Mouse (Mus musculus) forebrain, embryonic 11.5 days (tissue): ENCODE measurements at regions not wholly inside any gene's neighbourhood (a gene's known extent, or its start where the extent isn't known, plus 50 kb on each side); places are given as distances from the start of the nearest gene placed in this dataset.

ENCODE experiments used
- ATAC-seq: fragments of 200-750 bp; cut with Nextera tagmentation; replicated peaks from 2 replicates; pipeline ENCODE4 v1.8.0; 2017; ENCODE audit warnings: moderate TSS enrichment; ENCODE audit not compliant: low FRiP score
- DNase-seq: peaks from one replicate; pipeline ENCODE4 v3.0.0-alpha.2; 2017; ENCODE audit warnings: low spot score
- H3K27ac ChIP-seq: fragments of 300-500 bp; sonication (generic); 2 replicates; pipeline ENCODE4 v1.5.1; 2014; ENCODE audit warnings: low read depth, low read length
- H3K27me3 ChIP-seq: fragments of 300-500 bp; sonication (generic); 2 replicates; pipeline ENCODE4 v1.6.1; 2014; ENCODE audit warnings: mild to moderate bottlenecking, low read length, mixed read lengths; ENCODE audit not compliant: control insufficient read depth, insufficient read depth
- H3K36me3 ChIP-seq: fragments of 300-500 bp; sonication (generic); 2 replicates; pipeline ENCODE4 v1.6.1; 2014; ENCODE audit warnings: mild to moderate bottlenecking, low read length, moderate library complexity, mixed read lengths; ENCODE audit not compliant: control insufficient read depth, insufficient read depth
- H3K4me1 ChIP-seq: fragments of 300-500 bp; sonication (generic); replicated peaks from 2 replicates; pipeline ENCODE4 v1.6.1; 2014; ENCODE audit warnings: low read length, mixed read lengths; ENCODE audit not compliant: control insufficient read depth, insufficient read depth
- H3K4me2 ChIP-seq: fragments of 300-500 bp; sonication (generic); 2 replicates; pipeline ENCODE4 v1.6.1; 2014; ENCODE audit warnings: low read depth, mild to moderate bottlenecking, low read length, moderate library complexity, mixed read lengths; ENCODE audit not compliant: severe bottlenecking
- H3K4me3 ChIP-seq: fragments of 300-500 bp; sonication (generic); 2 replicates; pipeline ENCODE4 v1.5.1; 2014; ENCODE audit warnings: low read depth, low read length
- H3K9ac ChIP-seq: fragments of 300-500 bp; sonication (generic); 2 replicates; pipeline ENCODE4 v1.6.1; 2014; ENCODE audit warnings: low read length
- H3K9me3 ChIP-seq: fragments of 300-500 bp; sonication (generic); 2 replicates; pipeline ENCODE4 v1.6.1; 2016; ENCODE audit warnings: low read length, mixed read lengths; ENCODE audit not compliant: control insufficient read depth
- WGBS: fragments of 180-500 bp; shearing (Covaris S2); extraction: QIAGEN DNeasy Blood & Tissue Kit; methylation state at CpG from one replicate; pipeline ENCODE4 v1.1.7; 2014; 5-methylcytosine and 5-hydroxymethylcytosine counted together

DNA sequence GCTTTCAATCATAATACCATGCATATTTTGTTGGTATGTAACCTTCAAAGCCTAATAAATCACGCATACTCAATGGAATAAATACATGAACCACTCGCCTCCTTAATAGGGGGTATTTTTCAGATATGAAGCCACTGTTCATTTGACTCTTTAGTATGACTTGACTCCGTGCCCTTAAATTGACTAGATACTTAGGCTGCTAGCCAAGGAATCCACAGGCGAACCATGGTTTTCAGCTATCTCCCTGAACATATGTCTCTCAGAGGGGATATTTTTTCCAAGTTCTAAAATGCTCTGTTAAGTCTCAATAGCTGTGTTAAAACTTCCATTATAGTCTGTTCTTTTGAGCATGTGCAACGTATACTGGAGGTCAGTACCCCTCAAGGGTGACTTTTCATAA is 413.8 kb upstream of the Adgrb3 start:
- Histone ChIP-seq H3K9me3 (no peaks in the 10 kb centered on the region), H3K27me3 (no peaks in the 10 kb centered on the region), H3K36me3 (no peaks in the 10 kb centered on the region), H3K27ac (no peak overlapping the region), H3K4me1 (no peaks in the 10 kb centered on the region), H3K9ac (no peak overlapping the region), H3K4me2 (no peak overlapping the region), H3K4me3 (no peak overlapping the region)
- no peak for DNase-seq
- WGBS, result 85% methylated on average over 5 of the region's 5 CpGs
- ATAC-seq, result no peak

DNA sequence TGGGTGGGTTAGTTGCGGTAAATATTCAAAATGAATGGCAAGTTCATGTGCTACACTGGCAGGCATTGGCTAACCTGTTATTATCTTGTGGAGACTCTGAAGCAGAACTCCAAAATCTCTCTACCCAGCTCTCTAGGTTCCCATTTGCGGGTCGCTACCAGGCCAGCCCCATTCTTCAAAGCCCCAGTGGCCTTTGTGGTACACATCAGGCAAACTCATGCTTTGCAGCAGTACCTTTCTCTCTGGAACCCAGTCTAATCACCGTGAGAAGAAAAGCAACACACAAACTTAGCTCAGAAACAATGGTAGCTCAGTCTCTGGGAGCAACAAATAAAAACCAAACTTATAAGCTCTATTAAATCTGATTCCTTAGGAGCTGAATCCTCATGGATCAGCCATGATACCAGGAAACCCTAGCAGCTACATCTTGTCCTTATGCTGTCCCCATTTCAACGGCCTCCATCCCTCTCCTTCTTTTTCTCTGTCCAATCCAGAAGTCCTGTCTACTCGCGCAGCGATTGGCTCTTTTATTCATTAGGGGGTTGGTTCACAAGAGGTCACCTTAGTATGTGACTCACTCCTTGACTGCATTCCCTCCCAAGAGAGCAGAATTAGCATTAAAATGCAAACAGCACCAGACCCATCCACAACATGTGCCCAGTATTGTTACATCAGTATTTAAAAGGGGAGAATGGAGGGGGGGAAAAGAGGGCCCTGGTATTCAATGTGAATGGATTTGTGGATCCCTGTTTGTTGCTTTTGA is 400.0 kb upstream of the Adgrb3 start:
- H3K4me1 ChIP-seq, result no peaks in the 10 kb centered on the region
- no peaks in the 10 kb centered on the region for H3K27me3 ChIP-seq
- H3K4me2 ChIP-seq, result no peak overlapping the region
- 44% methylated on average over 8 of the region's 8 CpGs for WGBS
- H3K4me3 ChIP-seq, result no peak overlapping the region
- H3K36me3 ChIP-seq, result no peaks in the 10 kb centered on the region
- H3K9ac ChIP-seq, result no peak overlapping the region
- DNase-seq (no peak), ATAC-seq (peak; percentile 87)
- no peaks in the 10 kb centered on the region for H3K9me3 ChIP-seq
- no peak overlapping the region for H3K27ac ChIP-seq

DNA sequence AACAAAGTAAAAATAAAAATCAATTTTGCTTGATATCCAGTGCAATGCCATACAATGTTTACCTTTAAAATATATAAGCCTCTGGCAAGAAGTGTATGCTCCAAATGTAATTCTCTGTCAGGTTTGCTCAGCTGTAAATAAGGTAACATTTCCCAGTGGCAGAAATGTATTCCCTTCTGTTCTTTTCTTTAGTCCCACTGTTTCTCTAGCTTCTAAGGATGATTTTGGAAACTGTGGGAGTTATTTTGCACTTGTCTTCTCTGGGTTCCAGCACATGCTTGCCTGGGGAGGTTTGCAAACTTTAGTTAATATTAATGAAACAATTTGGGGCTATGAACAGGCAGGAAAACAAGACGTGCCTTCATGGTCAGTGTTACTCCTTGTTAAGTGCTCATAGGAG is 374.9 kb upstream of the Adgrb3 start:
- ATAC-seq (no peak), DNase-seq (no peak)
- Histone ChIP-seq H3K9ac (no peak overlapping the region), H3K9me3 (no peaks in the 10 kb centered on the region), H3K27me3 (no peaks in the 10 kb centered on the region), H3K4me2 (no peak overlapping the region), H3K4me1 (no peaks in the 10 kb centered on the region), H3K4me3 (no peak overlapping the region), H3K27ac (no peak overlapping the region), H3K36me3 (no peaks in the 10 kb centered on the region)
- 84% methylated on average over 1 of the region's 1 CpGs for WGBS
